Mouse (Mus musculus) Muller cell, postnatal 12 days (primary cell): ENCODE measurements around the gene 1700030J22Rik.

Source experiments
- DNase-seq: peaks from one replicate; pipeline ENCODE4 v3.0.0-alpha.2; 2015; ENCODE audit errors: inconsistent ontology term

1700030J22Rik gene

DNA sequence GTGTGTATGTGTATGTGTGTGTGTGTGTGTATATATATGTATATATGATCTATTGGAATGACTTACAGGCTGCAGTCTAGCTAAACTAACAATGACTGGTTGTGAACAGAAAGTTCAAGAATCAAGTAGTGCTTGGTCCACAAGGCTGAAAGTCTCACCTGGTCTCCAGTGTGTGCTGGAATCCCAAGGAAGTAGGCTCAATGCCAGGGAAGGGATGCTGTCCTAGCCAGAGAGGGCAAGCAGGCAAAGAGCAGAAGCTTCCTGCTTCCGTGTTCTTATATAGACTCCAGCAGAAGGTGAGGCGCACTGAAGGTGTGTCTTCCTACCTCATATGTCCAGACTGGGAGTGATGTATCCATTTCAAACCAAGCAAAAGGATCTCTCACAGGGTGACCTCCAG lies 27.0 kb downstream of the 1700030J22Rik start:
- DNase-seq: no peak

GRCm38 (mm10) chr8:116951369-116951768 lies 27.4 kb downstream of the 1700030J22Rik start:
- DNase-seq: peak; percentile 21

GRCm38 (mm10) chr8:116947589-116947988 lies 31.2 kb downstream of the 1700030J22Rik start:
- DNase-seq: no peak

DNA sequence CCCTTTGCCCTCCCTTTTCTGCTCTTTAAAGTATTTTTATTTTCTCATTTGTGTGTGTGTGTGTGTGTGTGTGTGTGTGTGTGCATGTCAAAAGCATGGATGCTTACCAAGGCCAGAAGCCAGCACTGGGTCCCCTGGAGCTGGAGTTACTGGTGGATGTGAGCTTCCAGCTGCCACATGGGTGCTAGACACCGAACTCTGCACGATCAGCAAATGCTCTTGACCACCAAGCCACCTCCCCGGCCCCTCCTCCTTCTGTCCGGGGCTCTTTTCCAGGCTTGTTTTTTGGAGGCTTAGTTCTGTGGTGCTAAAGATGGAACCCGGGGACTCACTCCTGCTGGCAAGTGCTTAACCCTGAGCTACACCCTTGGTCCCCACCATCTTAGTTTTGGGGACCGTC lies 31.9 kb downstream of the 1700030J22Rik start:
- no peak for DNase-seq

DNA sequence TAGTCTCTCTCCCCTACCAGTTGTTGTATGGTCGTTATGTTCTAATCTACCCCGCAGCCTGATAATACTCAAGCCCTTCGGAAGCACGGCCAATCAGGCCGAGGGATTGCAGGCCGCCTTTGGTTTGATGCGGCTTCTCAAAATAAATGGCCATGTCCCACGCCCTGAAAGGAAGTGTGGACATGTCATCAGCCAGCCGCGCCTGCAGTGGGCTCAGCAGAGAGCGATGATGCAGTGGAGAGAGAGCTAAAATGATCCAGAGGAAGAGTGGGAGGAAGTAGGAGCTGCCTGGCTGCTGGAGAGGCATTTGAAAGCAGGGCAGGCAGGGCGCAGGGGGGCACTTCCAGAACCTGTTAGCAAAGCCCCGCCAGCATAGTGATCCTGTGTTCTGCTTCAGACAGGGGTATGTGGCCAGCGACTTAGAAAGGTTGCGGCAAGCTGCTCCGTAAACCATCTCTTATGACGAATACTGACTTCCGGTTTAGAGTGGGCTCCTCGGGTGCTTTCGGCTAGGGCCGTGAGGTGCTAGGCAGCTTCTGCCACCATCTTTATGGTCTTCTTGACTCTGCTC lies 32.4 kb downstream of the 1700030J22Rik start:
- DNase-seq: no peak

DNA sequence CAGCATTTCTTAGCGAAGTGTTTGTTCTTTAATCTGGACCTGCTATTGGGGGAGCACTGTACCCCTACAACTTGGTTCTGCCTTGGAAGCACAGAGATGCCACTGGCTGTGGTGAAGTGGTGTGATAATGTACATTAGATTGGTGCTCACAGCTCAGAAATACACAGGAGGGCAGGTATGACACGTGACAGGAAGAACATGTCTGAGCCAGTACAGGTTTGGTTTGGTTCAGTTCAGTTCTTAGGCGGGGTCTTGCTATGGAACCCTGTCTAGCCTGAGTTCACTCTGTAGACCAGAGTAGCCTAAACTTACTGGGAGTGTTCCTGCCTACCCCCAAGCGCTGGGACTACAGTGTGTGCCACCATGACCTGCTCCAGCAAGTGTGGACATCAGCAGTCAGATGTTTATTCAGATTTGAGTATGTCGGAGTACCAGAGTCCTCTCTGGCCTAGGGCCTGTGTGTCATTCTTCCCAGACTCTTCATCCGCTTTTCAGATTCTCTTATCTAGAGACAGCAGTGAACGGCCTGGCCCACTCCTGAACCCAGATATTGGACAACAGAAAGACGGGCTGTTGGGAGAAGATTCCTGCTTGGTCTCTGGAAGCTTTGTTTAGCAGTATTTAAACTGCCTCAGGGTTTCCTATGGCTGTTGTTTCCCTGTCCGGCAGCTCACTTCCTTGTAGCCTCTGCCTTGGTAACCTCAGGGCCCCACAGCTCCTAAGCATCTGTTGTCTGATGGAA lies 33.4 kb downstream of the 1700030J22Rik start:
- DNase-seq: no peak

DNA sequence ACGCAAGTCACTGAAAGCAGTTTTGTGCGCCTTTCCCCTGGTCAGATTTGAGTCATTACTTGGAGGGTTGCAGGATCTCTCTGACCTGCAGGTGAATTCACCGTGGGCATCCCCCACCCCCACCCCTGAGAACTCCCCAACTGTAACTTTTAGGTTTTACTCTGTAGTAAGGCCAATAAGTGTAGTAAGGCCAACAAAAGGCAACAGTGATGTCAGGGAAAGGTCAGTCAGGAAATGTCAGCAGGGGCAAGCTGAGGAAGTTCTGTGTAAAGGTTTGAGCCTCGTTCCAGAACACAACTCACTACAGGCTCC lies 34.4 kb downstream of the 1700030J22Rik start:
- no peak for DNase-seq

DNA sequence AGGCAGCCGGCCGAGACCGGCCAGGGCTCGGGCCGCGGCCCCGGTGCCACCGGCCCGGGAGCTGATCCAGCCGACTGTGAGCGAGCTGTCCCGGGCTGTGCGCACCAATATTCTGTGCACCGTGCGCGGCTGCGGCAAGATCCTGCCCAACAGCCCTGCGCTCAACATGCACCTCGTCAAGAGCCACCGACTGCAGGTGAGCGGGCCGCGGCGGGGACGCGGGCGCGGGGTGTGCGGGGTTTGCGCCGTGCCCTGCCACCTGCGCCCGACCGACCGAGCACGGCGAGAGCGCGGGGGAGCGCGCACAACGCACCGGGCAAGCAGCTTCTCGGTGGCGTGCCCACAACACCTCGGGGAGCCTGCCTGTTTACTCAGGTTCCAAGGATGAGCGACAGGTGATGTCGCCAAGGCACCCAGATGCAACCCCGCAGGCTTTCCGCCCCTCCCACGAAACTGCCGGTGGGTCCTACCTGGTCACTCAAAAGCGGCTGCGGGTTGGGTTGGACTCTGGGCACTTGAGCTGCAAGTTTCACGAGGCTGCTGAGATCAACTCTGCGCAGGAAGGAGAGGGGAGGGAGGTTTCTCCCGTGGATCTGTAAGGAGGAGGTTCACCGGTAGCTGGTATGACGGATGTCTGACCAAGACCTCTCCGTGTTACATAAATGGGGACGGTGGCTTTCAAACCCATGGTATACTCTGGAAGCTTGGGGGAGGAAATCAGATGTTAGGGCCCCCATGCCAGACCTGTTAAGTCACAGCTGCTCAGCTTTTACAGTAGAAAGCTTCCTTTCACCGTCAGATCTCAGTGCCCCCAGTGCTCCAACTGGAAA lies 35.0 kb downstream of the 1700030J22Rik start:
- peak; percentile 40 for DNase-seq

DNA sequence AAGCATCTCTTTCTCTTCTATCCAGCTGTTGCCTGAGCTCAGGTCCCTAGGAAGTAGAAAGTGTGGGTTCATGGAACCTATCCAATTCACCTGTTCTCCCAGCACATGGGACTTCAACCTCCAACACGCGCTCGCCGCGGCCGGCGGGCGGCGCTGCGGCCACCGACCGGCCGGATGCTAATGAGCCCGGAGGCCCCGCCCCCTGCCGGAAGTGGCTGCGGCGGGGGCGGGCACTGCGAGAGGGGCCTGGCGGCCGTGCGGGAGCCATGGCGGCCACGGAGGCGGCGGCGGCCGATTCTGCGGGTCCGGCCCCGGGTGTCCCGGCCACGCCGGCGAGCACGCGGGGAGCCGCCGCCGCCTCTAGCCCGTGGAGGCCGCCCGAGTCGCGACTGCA lies 35.6 kb downstream of the 1700030J22Rik start, which contains the start of gene Atmin:
Gene Atmin (plus strand): TSS at position 233 of the 394 bp plus-strand sequence.
- peak; percentile 93 for DNase-seq

DNA sequence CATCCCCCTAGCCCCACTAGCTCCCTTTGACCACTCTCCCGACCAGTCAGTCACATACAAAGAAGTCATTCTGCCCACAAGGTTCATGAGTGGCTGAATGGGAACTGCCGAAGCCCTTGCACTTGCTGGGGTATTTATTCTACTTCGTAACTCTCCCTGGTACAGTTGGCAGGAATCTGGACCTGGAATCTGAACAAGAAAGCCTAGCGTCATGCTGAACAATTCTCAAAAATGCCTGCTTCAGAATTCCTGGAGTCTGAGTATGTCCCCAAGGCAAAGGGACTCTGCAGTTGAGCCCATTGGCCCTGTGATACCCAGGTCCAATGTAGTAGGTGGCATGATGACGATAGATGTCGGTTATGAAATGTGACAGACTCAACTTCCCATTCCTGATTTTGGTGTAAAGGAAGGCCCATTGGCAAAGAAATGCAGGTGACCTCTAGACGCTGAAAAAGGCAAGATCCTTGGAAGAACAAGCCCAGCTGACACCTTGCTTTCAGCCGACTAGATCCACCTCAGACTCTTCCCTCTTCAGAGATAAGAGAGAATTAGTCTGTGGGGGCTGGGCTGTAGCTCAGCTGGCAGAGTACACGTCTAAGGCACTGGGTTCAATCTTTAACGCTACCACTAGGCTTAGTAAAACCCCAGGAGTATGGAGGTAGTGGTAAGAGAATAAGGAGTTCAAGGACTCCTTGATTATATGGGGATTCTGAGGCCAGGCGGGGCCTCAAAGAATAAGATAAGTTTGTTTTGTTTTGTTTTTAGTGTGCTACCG lies 36.3 kb downstream of the 1700030J22Rik start:
- peak; percentile 52 for DNase-seq

GRCm38 (mm10) chr8:116935506-116935905 lies 43.3 kb downstream of the 1700030J22Rik start:
- DNase-seq: no peak

- no peak for DNase-seq
Observed at GRCm38 (mm10) chr8:116934976-116935375, 43.8 kb downstream of the 1700030J22Rik start.

DNA sequence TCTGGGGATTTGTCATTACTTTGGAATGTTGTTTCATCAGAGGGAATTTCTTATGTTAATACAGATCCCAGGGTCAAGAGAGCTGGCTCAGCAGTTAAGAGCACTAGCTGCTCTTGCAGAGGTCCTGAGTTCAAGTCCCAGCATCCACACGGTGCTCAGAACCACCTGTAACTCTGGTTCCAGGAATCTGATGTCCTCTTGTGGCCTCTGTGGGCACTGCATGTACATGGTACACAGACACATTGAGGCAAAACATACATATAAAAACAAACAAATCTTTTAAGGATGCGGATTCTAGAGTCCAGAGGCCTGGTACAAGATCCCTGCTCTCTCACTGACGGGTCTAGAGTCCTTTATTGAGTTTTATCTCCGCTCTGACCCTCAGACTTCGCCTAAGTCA lies 50.2 kb downstream of the 1700030J22Rik start:
- DNase-seq: no peak

DNA sequence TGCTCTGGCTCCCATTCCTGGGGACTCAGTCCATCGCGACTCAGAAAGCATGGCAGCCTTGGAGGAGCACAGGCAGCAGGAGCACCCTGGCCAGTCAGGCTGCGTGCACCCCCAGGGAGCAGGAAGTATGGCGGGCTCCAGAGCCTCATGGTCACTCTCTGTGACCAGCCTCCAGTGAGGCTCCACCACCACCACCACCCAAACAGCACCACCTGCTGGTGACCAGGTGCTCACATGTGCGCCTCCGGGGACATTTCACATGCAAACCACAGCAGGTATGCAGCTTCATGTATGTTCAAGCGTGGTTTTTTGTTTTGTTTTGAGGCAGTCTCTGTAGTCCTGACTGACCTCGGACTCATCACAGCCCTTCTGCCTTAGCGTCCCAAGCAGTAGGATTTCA lies 50.9 kb downstream of the 1700030J22Rik start:
- no peak for DNase-seq

DNA sequence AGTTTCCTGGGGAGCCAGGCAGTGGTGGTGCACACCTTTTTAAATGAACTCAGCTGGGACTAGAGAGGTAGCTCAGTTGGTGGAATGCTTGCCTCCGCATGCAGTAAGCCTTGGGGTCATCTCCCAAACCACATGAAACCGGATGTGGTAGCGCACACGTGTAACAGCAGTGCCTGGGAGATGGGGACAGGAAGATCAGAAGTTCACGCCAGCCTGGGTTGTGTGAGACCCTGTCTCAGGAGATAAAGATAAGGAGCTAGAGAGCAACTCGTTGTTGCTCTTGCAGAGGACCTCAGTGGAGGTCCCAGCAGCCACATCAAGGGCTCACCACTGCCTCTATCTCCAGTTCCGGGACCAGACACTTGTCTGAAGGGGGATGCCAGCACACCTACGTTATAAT lies 55.2 kb downstream of the 1700030J22Rik start:
- DNase-seq: no peak

GRCm38 (mm10) chr8:116922060-116922757 lies 56.5 kb downstream of the 1700030J22Rik start:
- no peak for DNase-seq

GRCm38 (mm10) chr8:116921337-116922059 lies 57.3 kb downstream of the 1700030J22Rik start, which contains the start of the genes Cmc2 and Cenpn:
Gene Cmc2, minus strand, starts transcription at chr8:116921455.
Gene Cenpn, plus strand, starts transcription at chr8:116921730.
- DNase-seq: peak; percentile 98

DNA sequence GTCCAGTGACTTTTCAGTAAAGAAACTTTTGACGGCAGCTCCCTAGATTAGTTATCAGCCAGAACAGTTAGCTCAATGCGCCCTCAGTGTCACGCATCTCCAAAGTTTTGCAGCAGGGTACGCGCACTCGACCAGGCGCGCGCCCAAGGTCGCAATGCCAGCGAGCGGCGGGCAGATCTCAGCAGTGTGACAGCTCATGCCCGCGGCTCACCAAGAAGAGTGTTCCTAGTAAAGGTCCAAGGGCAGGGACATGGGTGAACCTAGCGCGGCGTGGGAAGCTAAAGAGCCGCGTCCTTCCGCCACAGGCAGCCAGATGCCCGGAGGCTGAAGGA lies 57.8 kb downstream of the 1700030J22Rik start:
- DNase-seq: no peak
